ENCODE assay signal across 17 mouse cellular contexts in the genomic region with DNA sequence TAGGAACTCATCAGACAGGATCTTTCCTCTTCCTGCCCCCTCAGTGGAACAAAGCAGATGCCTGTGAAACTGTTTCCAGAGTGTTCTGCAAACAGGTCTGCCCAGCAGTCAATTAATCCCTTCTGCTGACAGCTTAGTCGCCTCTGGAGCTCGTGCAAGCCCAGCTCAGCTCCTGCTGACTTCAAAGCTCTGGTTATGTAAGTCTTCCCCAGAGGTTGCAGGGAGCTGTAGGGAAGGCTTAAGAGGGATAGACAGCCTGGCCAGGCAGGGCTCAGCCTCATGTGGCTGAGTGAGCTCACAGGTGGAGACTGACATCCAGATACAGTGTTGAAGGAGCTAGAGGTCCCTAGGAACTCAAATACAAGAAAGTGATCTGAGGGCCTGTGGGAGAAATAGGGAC. TPM values are rescaled to one million over a fixed set of nuclear protein-coding genes. Genes with fewer than 3 reads are reported as not detected.
DNase-seq lines count a peak whose midpoint lies in the region; ATAC-seq lines count a peak whose summit lies in the region.
"Had no signal": no experiment of that assay in that cellular context is flagged by ENCODE, and none has a peak within 500 bp of the region (broad histone marks: within the 10 kb centered on the region; RNA-seq: fewer than 3 reads in every experiment).

No protein-coding gene starts in this region.

- H3K27ac ChIP-seq in forebrain, embryonic 14.5 days (ENCODE audit: low read depth, low read length): no peak overlapping the region
- no peak overlapping the region for H3K27ac ChIP-seq in forebrain, embryonic 12.5 days
- no peak overlapping the region for H3K27ac ChIP-seq in limb, embryonic 11.5 days (replicated peaks; ENCODE audit: low read depth, low read length)
- H3K27ac ChIP-seq in kidney, embryonic 14.5 days (ENCODE audit: low read depth, low read length): no peak overlapping the region
- H3K27ac ChIP-seq: limb, embryonic 15.5 days had no signal

- no peak overlapping the region for H3K4me2 ChIP-seq in forebrain, embryonic 14.5 days (ENCODE audit: low read length)
- no peak overlapping the region for H3K4me2 ChIP-seq in forebrain, embryonic 12.5 days
- no peak overlapping the region for H3K4me2 ChIP-seq in limb, embryonic 11.5 days (ENCODE audit: low read depth, severe bottlenecking)
- no peak overlapping the region for H3K4me2 ChIP-seq in kidney, embryonic 14.5 days (replicated peaks; ENCODE audit: low read depth, low read length)
- H3K4me2 ChIP-seq: limb, embryonic 15.5 days had no signal

- H3K4me3 ChIP-seq in forebrain, embryonic 14.5 days (ENCODE audit: low read depth, low read length): no peak overlapping the region
- no peak overlapping the region for H3K4me3 ChIP-seq in forebrain, embryonic 12.5 days (replicated peaks)
- H3K4me3 ChIP-seq in limb, embryonic 11.5 days (ENCODE audit: low read depth, low read length): no peak overlapping the region
- no peak overlapping the region for H3K4me3 ChIP-seq in kidney, embryonic 14.5 days (ENCODE audit: low read length)
- H3K4me3 ChIP-seq: limb, embryonic 15.5 days had no signal

- ATAC-seq in forebrain, embryonic 14.5 days: no peak
- no peak for ATAC-seq in forebrain, embryonic 12.5 days (ENCODE audit: low FRiP score)
- no peak for ATAC-seq in limb, embryonic 11.5 days (ENCODE audit: insufficient number of reproducible peaks, low FRiP score, low TSS enrichment, low read depth)
- no peak for ATAC-seq in kidney, embryonic 14.5 days (ENCODE audit: low FRiP score, low TSS enrichment)

- H3K4me1 ChIP-seq in forebrain, embryonic 14.5 days (ENCODE audit: control insufficient read depth, insufficient read depth, low read length): no peaks in the 10 kb centered on the region
- peaks cover 5% of the 10 kb centered on the region; the same call in 1 of the 2 replicates for H3K4me1 ChIP-seq in forebrain, embryonic 12.5 days
- H3K4me1 ChIP-seq in limb, embryonic 11.5 days (ENCODE audit: control insufficient read depth, insufficient read depth, low read length): no peaks in the 10 kb centered on the region; the same call in 1 of the 2 replicates
- H3K4me1 ChIP-seq in kidney, embryonic 14.5 days (ENCODE audit: control insufficient read depth, insufficient read depth, low read length): no peaks in the 10 kb centered on the region
- H3K4me1 ChIP-seq: limb, embryonic 15.5 days had no signal

- H3K27me3 ChIP-seq in forebrain, embryonic 14.5 days (replicated peaks; ENCODE audit: control insufficient read depth, insufficient read depth, low read length): no peaks in the 10 kb centered on the region
- no peaks in the 10 kb centered on the region for H3K27me3 ChIP-seq in forebrain, embryonic 12.5 days
- no peaks in the 10 kb centered on the region for H3K27me3 ChIP-seq in limb, embryonic 11.5 days (ENCODE audit: control insufficient read depth, insufficient read depth, low read length)
- H3K27me3 ChIP-seq in kidney, embryonic 14.5 days (ENCODE audit: control insufficient read depth, insufficient read depth, low read length): no peaks in the 10 kb centered on the region
- H3K27me3 ChIP-seq: limb, embryonic 15.5 days had no signal

- 2% methylated on average over 2 of the region's 2 CpGs for whole genome bisulfite sequencing in forebrain, embryonic 14.5 days
- 1% methylated on average over 2 of the region's 2 CpGs for WGBS in forebrain, embryonic 12.5 days
- WGBS in limb, embryonic 11.5 days: 2% methylated on average over 2 of the region's 2 CpGs
- 1% methylated on average over 2 of the region's 2 CpGs for WGBS in kidney, embryonic 14.5 days

- H3K36me3 ChIP-seq in forebrain, embryonic 14.5 days (ENCODE audit: control insufficient read depth, insufficient read depth, low read length): no peaks in the 10 kb centered on the region
- no peaks in the 10 kb centered on the region for H3K36me3 ChIP-seq in forebrain, embryonic 12.5 days (replicated peaks)
- no peaks in the 10 kb centered on the region for H3K36me3 ChIP-seq in limb, embryonic 11.5 days (ENCODE audit: control insufficient read depth, insufficient read depth, low read length)
- H3K36me3 ChIP-seq in kidney, embryonic 14.5 days (ENCODE audit: control insufficient read depth, insufficient read depth, low read length): no peaks in the 10 kb centered on the region
- H3K36me3 ChIP-seq: limb, embryonic 15.5 days had no signal

- no peaks in the 10 kb centered on the region for H3K9me3 ChIP-seq in forebrain, embryonic 14.5 days (replicated peaks; ENCODE audit: control insufficient read depth, low read length)
- no peaks in the 10 kb centered on the region for H3K9me3 ChIP-seq in forebrain, embryonic 12.5 days
- H3K9me3 ChIP-seq in limb, embryonic 11.5 days (ENCODE audit: control insufficient read depth, low read length): no peaks in the 10 kb centered on the region
- no peaks in the 10 kb centered on the region for H3K9me3 ChIP-seq in kidney, embryonic 14.5 days (ENCODE audit: control insufficient read depth, low read length)
- H3K9me3 ChIP-seq: limb, embryonic 15.5 days had no signal

- DNase-seq in forebrain, embryonic 14.5 days (ENCODE audit: low spot score): peak; percentile 16
- DNase-seq in retina, adult 2 months (ENCODE audit: low read depth, low spot score): peak; percentile 36
- DNase-seq in retina, embryonic 14.5 days (ENCODE audit: low spot score): no peak
- DNase-seq in limb, embryonic 11.5 days (ENCODE audit: low spot score): peak; percentile 66
- DNase-seq in retina, postnatal 1 day: peak; percentile 50
- DNase-seq in heart, adult 11 months: no peak
- DNase-seq: cerebellum, adult 11 months; cerebellum, postnatal 36 days; gastrocnemius, postnatal 36 days; heart, postnatal 10 days; kidney, adult 18-20 months; kidney, postnatal 36 days; lung, adult 2 months had no signal

- H3K9ac ChIP-seq in forebrain, embryonic 14.5 days (ENCODE audit: low read length): no peak overlapping the region
- H3K9ac ChIP-seq in forebrain, embryonic 12.5 days: no peak overlapping the region
- no peak overlapping the region for H3K9ac ChIP-seq in limb, embryonic 11.5 days (ENCODE audit: low read length)
- H3K9ac ChIP-seq in kidney, embryonic 14.5 days (ENCODE audit: low read depth, low read length): no peak overlapping the region
- H3K9ac ChIP-seq: limb, embryonic 15.5 days had no signal

RNA-seq across cellular contexts. Expression of gene Slc6a1, which starts 55.1 kb away (rescaled TPM):
- polyA plus RNA-seq in forebrain, embryonic 14.5 days (2014; fragmentation: Nextera tagmentation; extraction: Ambion mirVana): 74.0 and 95.1 TPM in 2 replicates
- 49.9 and 57.8 TPM in 2 replicates for polyA plus RNA-seq in forebrain, embryonic 12.5 days (2016; fragmentation: Nextera tagmentation; extraction: Ambion mirVana)
- polyA plus RNA-seq in limb, embryonic 11.5 days (2014; fragmentation: Nextera tagmentation; extraction: Ambion mirVana): 0.03 TPM in 1 of 2 replicates, not detected in the other
- 0.12 TPM in 1 of 2 replicates, not detected in the other for polyA plus RNA-seq in kidney, embryonic 14.5 days (2014; fragmentation: Nextera tagmentation; extraction: Ambion mirVana)
- polyA plus RNA-seq: C2C12 had no signal

Comparison
In these comparisons a context has a peak if more than half of its experiments do, and no peak if none do; other contexts are left out.
1. DNase-seq: peak in forebrain, embryonic 14.5 days (single experiment), retina, adult 2 months (single experiment), limb, embryonic 11.5 days (single experiment) and retina, postnatal 1 day (single experiment); none in retina, embryonic 14.5 days (single experiment) and heart, adult 11 months (single experiment).
2. RNA of gene Slc6a1, which starts 55.1 kb away (polyA plus RNA-seq): 74.0 to 95.1 TPM in forebrain, embryonic 14.5 days and 49.9 to 57.8 TPM in forebrain, embryonic 12.5 days; 0.12 TPM in kidney, embryonic 14.5 days and 0.03 TPM in limb, embryonic 11.5 days; every median in the first group is over 10 times any median in the second.